ENCODE assay signal across 9 mouse cellular contexts in genomic region chr8:84722850-84723570, GRCm38 (mm10). TPM values are rescaled to one million over a fixed set of nuclear protein-coding genes. Genes with fewer than 3 reads are reported as not detected.
A peak's percentile ranks its signal among the peaks of the same experiment; 100 is the strongest.
DNase-seq lines count a peak whose midpoint lies in the region; ATAC-seq and TF ChIP-seq lines count a peak whose summit lies in the region.
"Had no signal": no experiment of that assay in that cellular context is flagged by ENCODE, and none has a peak within 500 bp of the region (broad histone marks: within the 10 kb centered on the region; RNA-seq: fewer than 3 reads in every experiment).

Gene G430095P16Rik (plus strand): TSS chr8:84723007.

- peaks cover 12 to 45% of the 10 kb centered on the region in 2 experiments for H3K4me1 ChIP-seq in MEL (ENCODE audit: control insufficient read depth in 1 of 2, insufficient read depth in 2 of 2, low read length in 2 of 2)
- H3K4me1 ChIP-seq in embryonic facial prominence, embryonic 11.5 days (ENCODE audit: control insufficient read depth, insufficient read depth, low read length), result peaks cover 31% of the 10 kb centered on the region
- H3K4me1 ChIP-seq in heart, embryonic 11.5 days (ENCODE audit: control insufficient read depth, insufficient read depth, low read length), result peaks cover 55% of the 10 kb centered on the region
- H3K4me1 ChIP-seq in kidney, embryonic 14.5 days (ENCODE audit: control insufficient read depth, insufficient read depth, low read length), result peaks cover 29% of the 10 kb centered on the region
- peaks cover 58% of the 10 kb centered on the region for H3K4me1 ChIP-seq in liver, postnatal 0 days (ENCODE audit: insufficient read depth)
- peaks cover 52% of the 10 kb centered on the region for H3K4me1 ChIP-seq in neural tube, embryonic 15.5 days

- peak within 1 kb of the TSS; percentile 80 for H3K9ac ChIP-seq in MEL (ENCODE audit: control insufficient read depth, low read depth, low read length, poor library complexity, severe bottlenecking)
- H3K9ac ChIP-seq in embryonic facial prominence, embryonic 11.5 days (replicated peaks; ENCODE audit: low read length), result peak within 1 kb of the TSS; percentile 64
- H3K9ac ChIP-seq in heart, embryonic 11.5 days (ENCODE audit: low read depth, low read length), result peak within 1 kb of the TSS; percentile 61
- H3K9ac ChIP-seq in kidney, embryonic 14.5 days (ENCODE audit: low read depth, low read length), result peak within 1 kb of the TSS; percentile 32
- peak within 1 kb of the TSS; percentile 56 for H3K9ac ChIP-seq in liver, postnatal 0 days (replicated peaks)
- H3K9ac ChIP-seq in neural tube, embryonic 15.5 days (replicated peaks), result peak within 1 kb of the TSS; percentile 11; the same call in 1 of the 2 replicates

- peak within 1 kb of the TSS; percentile 33 to 48 for H3K4me3 ChIP-seq in MEL (ENCODE audit: control insufficient read depth in 1 of 2, insufficient read depth in 1 of 2, low read depth in 2 of 2, low read length in 2 of 2)
- peak within 1 kb of the TSS; percentile 17 for H3K4me3 ChIP-seq in embryonic facial prominence, embryonic 11.5 days (ENCODE audit: low read depth, low read length)
- peak within 1 kb of the TSS; percentile 34 for H3K4me3 ChIP-seq in heart, embryonic 11.5 days (ENCODE audit: low read depth, low read length)
- peak within 1 kb of the TSS; percentile 5; the same call in 1 of the 2 replicates for H3K4me3 ChIP-seq in kidney, embryonic 14.5 days (ENCODE audit: low read length)
- peak within 1 kb of the TSS; percentile 38 for H3K4me3 ChIP-seq in liver, postnatal 0 days (ENCODE audit: low read depth, low read length)
- no peak within 1 kb of the TSS for H3K4me3 ChIP-seq in neural tube, embryonic 15.5 days (replicated peaks)

- peak within 1 kb of the TSS; percentile 99 for H3K27ac ChIP-seq in MEL (ENCODE audit: control insufficient read depth, low read depth, low read length)
- peak within 1 kb of the TSS; percentile 95 for H3K27ac ChIP-seq in embryonic facial prominence, embryonic 11.5 days (replicated peaks; ENCODE audit: low read depth, low read length)
- peak within 1 kb of the TSS; percentile 90 for H3K27ac ChIP-seq in heart, embryonic 11.5 days (ENCODE audit: low read depth, low read length)
- H3K27ac ChIP-seq in kidney, embryonic 14.5 days (ENCODE audit: low read depth, low read length), result peak within 1 kb of the TSS; percentile 81
- H3K27ac ChIP-seq in liver, postnatal 0 days (ENCODE audit: low read depth), result peak within 1 kb of the TSS; percentile 87
- peak within 1 kb of the TSS; percentile 80 for H3K27ac ChIP-seq in neural tube, embryonic 15.5 days (replicated peaks)

- peak; percentile 9 to 71; a peak in 2 of 4 replicates for TF ChIP-seq POLR2A in MEL (IDR thresholded peaks at IDR 0.05; ENCODE audit: control insufficient read depth in 1 of 2, insufficient read depth in 1 of 2, low read depth in 1 of 2, low read length in 2 of 2, poor library complexity in 1 of 2)

- H3K79me2 ChIP-seq in MEL (ENCODE audit: control insufficient read depth, insufficient read depth, low read length, poor library complexity), result peaks cover 13% of the 10 kb centered on the region

- no peaks in the 10 kb centered on the region for H3K27me3 ChIP-seq in MEL (ENCODE audit: control insufficient read depth in 1 of 2, insufficient read depth in 2 of 2, low read length in 2 of 2)
- peaks cover 16% of the 10 kb centered on the region for H3K27me3 ChIP-seq in embryonic facial prominence, embryonic 11.5 days (ENCODE audit: control insufficient read depth, insufficient read depth, low read length)
- H3K27me3 ChIP-seq in heart, embryonic 11.5 days (ENCODE audit: control insufficient read depth, insufficient read depth, low read length), result peaks cover 19% of the 10 kb centered on the region
- peaks cover 14% of the 10 kb centered on the region for H3K27me3 ChIP-seq in kidney, embryonic 14.5 days (ENCODE audit: control insufficient read depth, insufficient read depth, low read length)
- no peaks in the 10 kb centered on the region for H3K27me3 ChIP-seq in liver, postnatal 0 days (ENCODE audit: insufficient read depth, low read length)
- H3K27me3 ChIP-seq in neural tube, embryonic 15.5 days (replicated peaks), result peaks cover 10% of the 10 kb centered on the region

- DNase-seq in 3T3-L1 (ENCODE audit: low read depth, low spot score), result peak; percentile 93
- DNase-seq in MEL (ENCODE audit: low read depth, low spot score), result peak; percentile 97
- peak; percentile 88 for DNase-seq in embryonic facial prominence, embryonic 11.5 days (ENCODE audit: low spot score)
- peak; percentile 89 for DNase-seq in liver, postnatal 0 days
- DNase-seq in thymus, postnatal 25 days, result peak; percentile 65

- H3K4me2 ChIP-seq in embryonic facial prominence, embryonic 11.5 days (ENCODE audit: low read depth, low read length), result peak within 1 kb of the TSS; percentile 39
- H3K4me2 ChIP-seq in heart, embryonic 11.5 days, result peak within 1 kb of the TSS; percentile 57
- peak within 1 kb of the TSS; percentile 12 for H3K4me2 ChIP-seq in kidney, embryonic 14.5 days (replicated peaks; ENCODE audit: low read depth, low read length)
- peak within 1 kb of the TSS; percentile 75 for H3K4me2 ChIP-seq in liver, postnatal 0 days (ENCODE audit: low read depth, low read length)
- peak within 1 kb of the TSS; percentile 26 for H3K4me2 ChIP-seq in neural tube, embryonic 15.5 days

- ATAC-seq in embryonic facial prominence, embryonic 11.5 days (replicated peaks; ENCODE audit: insufficient number of reproducible peaks, low FRiP score, low TSS enrichment, low read depth), result peak; percentile 88
- ATAC-seq in heart, embryonic 11.5 days (replicated peaks; ENCODE audit: insufficient number of reproducible peaks, low FRiP score, low TSS enrichment), result peak; percentile 86
- peak; percentile 71 for ATAC-seq in kidney, embryonic 14.5 days (ENCODE audit: low FRiP score, low TSS enrichment)
- ATAC-seq in liver, postnatal 0 days, result peak; percentile 84
- ATAC-seq in neural tube, embryonic 15.5 days (ENCODE audit: low FRiP score), result peak; percentile 57

- TF ChIP-seq CTCF in MEL (IDR thresholded peaks at IDR 0.05 in 2 of 3, conservative IDR thresholded peaks at IDR 0.05 in 1 of 3; ENCODE audit: control insufficient read depth in 1 of 3, insufficient read depth in 1 of 3, low read depth in 2 of 3, low read length in 3 of 3, poor library complexity in 1 of 3, severe bottlenecking in 1 of 3), result peak in 2 of 3 experiments; percentile 8 to 25; a peak in 2 of 6 replicates
- TF ChIP-seq CTCF in liver, postnatal 0 days (IDR thresholded peaks at IDR 0.05; ENCODE audit: low read depth), result peak; percentile 82

- peak in 1 of 2 experiments; percentile 82; a peak in 3 of 4 replicates for TF ChIP-seq EP300 in MEL (IDR thresholded peaks at IDR 0.05; ENCODE audit: low read depth in 1 of 2, low read length in 2 of 2)
- peak; percentile 48; the same call in 1 of the 2 replicates for TF ChIP-seq EP300 in liver, postnatal 0 days (IDR thresholded peaks at IDR 0.05; ENCODE audit: low read depth)

- no peaks in the 10 kb centered on the region for H3K9me3 ChIP-seq in MEL (replicated peaks; ENCODE audit: insufficient read depth, low read length)
- H3K9me3 ChIP-seq in embryonic facial prominence, embryonic 11.5 days (replicated peaks; ENCODE audit: control insufficient read depth, low read length), result no peaks in the 10 kb centered on the region
- no peaks in the 10 kb centered on the region for H3K9me3 ChIP-seq in heart, embryonic 11.5 days (replicated peaks; ENCODE audit: control insufficient read depth, low read length)
- no peaks in the 10 kb centered on the region for H3K9me3 ChIP-seq in kidney, embryonic 14.5 days (ENCODE audit: control insufficient read depth, low read length)
- H3K9me3 ChIP-seq in liver, postnatal 0 days (ENCODE audit: low read length), result no peaks in the 10 kb centered on the region
- no peaks in the 10 kb centered on the region for H3K9me3 ChIP-seq in neural tube, embryonic 15.5 days (replicated peaks)

- peaks cover 4 to 29% of the 10 kb centered on the region in 2 experiments; a peak in 3 of 4 replicates for H3K36me3 ChIP-seq in MEL (ENCODE audit: control insufficient read depth in 1 of 2, insufficient read depth in 2 of 2, low read length in 2 of 2)
- H3K36me3 ChIP-seq in embryonic facial prominence, embryonic 11.5 days (replicated peaks; ENCODE audit: control insufficient read depth, insufficient read depth, low read depth, low read length), result no peaks in the 10 kb centered on the region
- H3K36me3 ChIP-seq in heart, embryonic 11.5 days (ENCODE audit: control insufficient read depth, insufficient read depth, low read length), result no peaks in the 10 kb centered on the region
- peaks cover 7% of the 10 kb centered on the region; the same call in 1 of the 2 replicates for H3K36me3 ChIP-seq in kidney, embryonic 14.5 days (ENCODE audit: control insufficient read depth, insufficient read depth, low read length)
- peaks cover 7% of the 10 kb centered on the region for H3K36me3 ChIP-seq in liver, postnatal 0 days (replicated peaks; ENCODE audit: insufficient read depth, low read length)
- no peaks in the 10 kb centered on the region for H3K36me3 ChIP-seq in neural tube, embryonic 15.5 days

- no peak for TF ChIP-seq RAD21 in MEL (IDR thresholded peaks at IDR 0.05; ENCODE audit: low read depth, low read length)

- 16% methylated on average over 10 of the region's 10 CpGs for WGBS in embryonic facial prominence, embryonic 11.5 days
- WGBS in heart, embryonic 11.5 days (ENCODE audit: insufficient replicate concordance), result 12% methylated on average over 10 of the region's 10 CpGs
- WGBS in kidney, embryonic 14.5 days, result 25% methylated on average over 10 of the region's 10 CpGs
- 8% methylated on average over 10 of the region's 10 CpGs for WGBS in liver, postnatal 0 days (ENCODE audit: insufficient replicate concordance)
- WGBS in neural tube, embryonic 15.5 days, result 13% methylated on average over 10 of the region's 10 CpGs

TF ChIP-seq in MEL, 35 proteins besides CTCF, POLR2A, EP300 and RAD21 (continues in another document):
- TF ChIP-seq ZC3H11A (IDR thresholded peaks at IDR 0.05; ENCODE audit: low read depth, low read length) (no peak), MYB (IDR thresholded peaks at IDR 0.05; ENCODE audit: low read depth, low read length) (peak; percentile 21; the same call in 1 of the 2 replicates), ETS1 (IDR thresholded peaks at IDR 0.05; ENCODE audit: low read depth, low read length) (peak; percentile 93), BHLHE40 (IDR thresholded peaks at IDR 0.05; ENCODE audit: borderline replicate concordance, low read depth, low read length) (peak; percentile 98), ELF1 (IDR thresholded peaks at IDR 0.05; ENCODE audit: low read depth, low read length) (peak; percentile 61), TCF12 (IDR thresholded peaks at IDR 0.05; ENCODE audit: low read depth, low read length) (peak; percentile 77), ZNF384 (IDR thresholded peaks at IDR 0.05; ENCODE audit: low read depth, low read length) (no peak)

RNA-seq across cellular contexts. Expression of gene G430095P16Rik, which starts in this region (rescaled TPM):
- 5.6 and 7.9 TPM in 2 replicates for total RNA-seq in MEL (2012; rRNA removed)
- polyA plus RNA-seq in MEL (2012; ENCODE audit: insufficient read depth in 1 of 2, insufficient read length in 2 of 2, low read depth in 1 of 2, low replicate concordance in 2 of 2, missing spikeins in 1 of 2), result 10 to 100 TPM in 1 of 2 experiments, not detected in 1; 17.1 TPM
- 3.6 and 5.7 TPM in 2 replicates for polyA plus RNA-seq in embryonic facial prominence, embryonic 11.5 days (2014; fragmentation: Nextera tagmentation; extraction: Ambion mirVana)
- 3.4 and 5.4 TPM in 2 replicates for polyA plus RNA-seq in heart, embryonic 11.5 days (2014; fragmentation: Nextera tagmentation; extraction: Ambion mirVana)
- polyA plus RNA-seq in kidney, embryonic 14.5 days (2014; fragmentation: Nextera tagmentation; extraction: Ambion mirVana), result 1.7 and 2.8 TPM in 2 replicates
- polyA plus RNA-seq in liver, postnatal 0 days (2015; fragmentation: Nextera tagmentation; extraction: Ambion mirVana), result 4.8 and 6.3 TPM in 2 replicates
- 1.4 and 1.8 TPM in 2 replicates for polyA plus RNA-seq in neural tube, embryonic 15.5 days (2015; fragmentation: Nextera tagmentation; extraction: Ambion mirVana)
- total RNA-seq: layer of hippocampus, adult 18-20 months had no signal

Comparison
In these comparisons a context has a peak if more than half of its experiments do, and no peak if none do; other contexts are left out.
1. H3K9ac ChIP-seq: peak in every context shown above with its lines; median percentile 80 in MEL; 64 in embryonic facial prominence, embryonic 11.5 days; 61 in heart, embryonic 11.5 days; 56 in liver, postnatal 0 days; 32 in kidney, embryonic 14.5 days; 11 in neural tube, embryonic 15.5 days.
2. H3K4me2 ChIP-seq: peak in every context shown above with its lines; median percentile 75 in liver, postnatal 0 days; 57 in heart, embryonic 11.5 days; 39 in embryonic facial prominence, embryonic 11.5 days; 26 in neural tube, embryonic 15.5 days; 12 in kidney, embryonic 14.5 days.